In genomic region chr17:24724184-24724583, GRCm38 (mm10) we compare ENCODE assay signal across 7 mouse cellular contexts. TPM values are rescaled to one million over a fixed set of nuclear protein-coding genes. Genes with fewer than 3 reads are reported as not detected.
DNase-seq lines count a peak whose midpoint lies in the region; ATAC-seq lines count a peak whose summit lies in the region.

TSS of gene Ndufb10 (minus strand) at chr17:24724478.

- intact Hi-C loops in left cerebral cortex, postnatal 36 days (cut with DNase I) = no loop called here

- 0% methylated on average over 30 of the region's 30 CpGs for WGBS in intestine, embryonic 16.5 days
- WGBS in midbrain, embryonic 11.5 days = under 1% methylated on average over 30 of the region's 30 CpGs

- ATAC-seq in intestine, embryonic 16.5 days = peak; percentile 74
- peak; percentile 81 for ATAC-seq in midbrain, embryonic 11.5 days (ENCODE audit: low FRiP score)

- H3K27ac ChIP-seq in intestine, embryonic 16.5 days (ENCODE audit: low read length) = peak within 1 kb of the TSS; percentile 90
- peak within 1 kb of the TSS; percentile 40 for H3K27ac ChIP-seq in midbrain, embryonic 11.5 days (ENCODE audit: low read depth, low read length)

- H3K9me3 ChIP-seq in intestine, embryonic 16.5 days (ENCODE audit: control insufficient read depth, low read length) = no peaks in the 10 kb centered on the region
- H3K9me3 ChIP-seq in midbrain, embryonic 11.5 days (ENCODE audit: control insufficient read depth, low read length) = no peaks in the 10 kb centered on the region

- peak; percentile 95 for DNase-seq in adrenal gland, adult 2 months
- peak; percentile 92 for DNase-seq in embryo, embryonic 11.5 days (ENCODE audit: low read depth, low spot score)
- DNase-seq in gastrocnemius, postnatal 4 days (ENCODE audit: low spot score in 2 of 2) = peak; percentile 98
- DNase-seq in left cerebral cortex, postnatal 36 days (ENCODE audit: low spot score in 2 of 2) = peak; percentile 94 to 95
- peak; percentile 100 for DNase-seq in midbrain, embryonic 11.5 days (ENCODE audit: low spot score, missing footprints)
- DNase-seq in skeletal muscle tissue, adult 2 months (ENCODE audit: low read depth, low spot score) = peak; percentile 95

- H3K36me3 ChIP-seq in intestine, embryonic 16.5 days (ENCODE audit: control insufficient read depth, insufficient read depth, low read length) = peaks cover 7% of the 10 kb centered on the region
- peaks cover 11% of the 10 kb centered on the region for H3K36me3 ChIP-seq in midbrain, embryonic 11.5 days (ENCODE audit: control insufficient read depth, insufficient read depth, low read length)

- peak within 1 kb of the TSS; percentile 89 for H3K4me3 ChIP-seq in intestine, embryonic 16.5 days (ENCODE audit: low read length)
- H3K4me3 ChIP-seq in midbrain, embryonic 11.5 days (ENCODE audit: low read depth, low read length) = peak within 1 kb of the TSS; percentile 50

- H3K4me2 ChIP-seq in intestine, embryonic 16.5 days (ENCODE audit: low read depth, low read length) = peak within 1 kb of the TSS; percentile 58
- peak within 1 kb of the TSS; percentile 74 for H3K4me2 ChIP-seq in midbrain, embryonic 11.5 days

- H3K27me3 ChIP-seq in intestine, embryonic 16.5 days (replicated peaks; ENCODE audit: control insufficient read depth, insufficient read depth, low read length) = no peaks in the 10 kb centered on the region
- no peaks in the 10 kb centered on the region for H3K27me3 ChIP-seq in midbrain, embryonic 11.5 days (ENCODE audit: control insufficient read depth, insufficient read depth, low read length)

- H3K4me1 ChIP-seq in intestine, embryonic 16.5 days (ENCODE audit: control insufficient read depth, insufficient read depth, low read length) = peaks cover 14% of the 10 kb centered on the region
- H3K4me1 ChIP-seq in midbrain, embryonic 11.5 days (ENCODE audit: control insufficient read depth, insufficient read depth, low read length) = peaks cover 15% of the 10 kb centered on the region

- peak within 1 kb of the TSS; percentile 89 for H3K9ac ChIP-seq in intestine, embryonic 16.5 days (ENCODE audit: low read depth, low read length)
- peak within 1 kb of the TSS; percentile 74 for H3K9ac ChIP-seq in midbrain, embryonic 11.5 days (ENCODE audit: low read length)

RNA-seq across cellular contexts. Expression of gene Ndufb10, which starts in this region (rescaled TPM):
- total RNA-seq in adrenal gland, adult 2 months (2021) = 100 to 1,000 TPM; 242 to 306 TPM
- 277 and 298 TPM in 2 replicates for polyA plus RNA-seq in adrenal gland, adult 2 months (2012; rRNA removed)
- total RNA-seq in gastrocnemius, postnatal 4 days (2021) = 100 to 1,000 TPM; 383 to 407 TPM
- polyA plus RNA-seq in intestine, embryonic 16.5 days (2015; fragmentation: Nextera tagmentation; extraction: Ambion mirVana) = 376 and 382 TPM in 2 replicates
- 100 to 1,000 TPM; 193 to 210 TPM for total RNA-seq in left cerebral cortex, postnatal 36 days (2021)
- polyA plus RNA-seq in midbrain, embryonic 11.5 days (2014; fragmentation: Nextera tagmentation; extraction: Ambion mirVana) = 198 and 210 TPM in 2 replicates

Comparison
In these comparisons a context has a peak if more than half of its experiments do, and no peak if none do; other contexts are left out.
1. Peak in every context shown above with its lines: DNase-seq, ATAC-seq, H3K4me3 ChIP-seq and H3K27ac ChIP-seq.